Mouse (Mus musculus) erythroblast, embryonic 14.5 days (primary cell): ENCODE measurements around the gene Cux2.

Experiments used
- GATA1 ChIP-seq: IDR thresholded peaks from 2 replicates; pipeline ENCODE4 v1.6.1; 2012; ENCODE audit warnings: low read length, inconsistent platforms, mixed read lengths
- TAL1 ChIP-seq: IDR thresholded peaks from 3 replicates; pipeline ENCODE4 v1.6.1; 2012; ENCODE audit warnings: low read length, inconsistent platforms, mixed read lengths

DNA sequence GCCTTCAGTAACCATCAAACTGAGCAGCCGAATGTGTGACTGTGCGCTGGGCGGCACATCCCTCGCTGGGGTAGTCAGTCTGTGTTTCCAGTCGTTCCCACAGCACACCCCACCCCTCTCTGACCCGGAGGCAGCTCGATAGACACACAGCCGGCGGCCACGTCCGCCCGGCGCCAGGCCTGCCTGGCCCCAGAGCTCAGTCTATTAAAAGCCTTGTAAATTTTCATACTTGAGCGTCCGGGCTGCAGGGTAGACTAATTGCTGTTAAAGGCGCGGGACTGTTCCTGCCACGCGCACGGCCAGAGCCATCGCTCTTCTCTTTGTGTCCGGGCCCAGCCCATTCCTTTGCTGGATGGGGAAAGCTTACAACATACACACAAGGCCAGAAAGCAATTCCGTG, 135.9 kb downstream of the Cux2 start:
- TF ChIP-seq TAL1, result no peak
- TF ChIP-seq GATA1, result no peak
